Mouse (Mus musculus) neutrophil, adult 5-6 weeks (primary cell): ENCODE measurements around the gene Birc7. TPM values are rescaled to one million over a fixed set of nuclear protein-coding genes. Genes with fewer than 3 reads are reported as not detected.

Experiments used
- ATAC-seq: fragments of 151-379, 151-347 bp; 2 replicates; pipeline ENCODE4 v1.8.0; 2017; ENCODE audit warnings: mild to moderate bottlenecking, moderate TSS enrichment; ENCODE audit not compliant: insufficient number of reproducible peaks, poor library complexity, low FRiP score, severe bottlenecking; ENCODE audit errors: extremely low read depth
- total RNA-seq: library from RNA; stranded (forward); fragments of 200-1000 nt; gene quantifications from 2 replicates; pipeline ENCODE4 v1.2.3, GENCODE M21; 2017

Birc7 gene
- total RNA-seq, 1 experiment from 2014 or later = not detected

DNA sequence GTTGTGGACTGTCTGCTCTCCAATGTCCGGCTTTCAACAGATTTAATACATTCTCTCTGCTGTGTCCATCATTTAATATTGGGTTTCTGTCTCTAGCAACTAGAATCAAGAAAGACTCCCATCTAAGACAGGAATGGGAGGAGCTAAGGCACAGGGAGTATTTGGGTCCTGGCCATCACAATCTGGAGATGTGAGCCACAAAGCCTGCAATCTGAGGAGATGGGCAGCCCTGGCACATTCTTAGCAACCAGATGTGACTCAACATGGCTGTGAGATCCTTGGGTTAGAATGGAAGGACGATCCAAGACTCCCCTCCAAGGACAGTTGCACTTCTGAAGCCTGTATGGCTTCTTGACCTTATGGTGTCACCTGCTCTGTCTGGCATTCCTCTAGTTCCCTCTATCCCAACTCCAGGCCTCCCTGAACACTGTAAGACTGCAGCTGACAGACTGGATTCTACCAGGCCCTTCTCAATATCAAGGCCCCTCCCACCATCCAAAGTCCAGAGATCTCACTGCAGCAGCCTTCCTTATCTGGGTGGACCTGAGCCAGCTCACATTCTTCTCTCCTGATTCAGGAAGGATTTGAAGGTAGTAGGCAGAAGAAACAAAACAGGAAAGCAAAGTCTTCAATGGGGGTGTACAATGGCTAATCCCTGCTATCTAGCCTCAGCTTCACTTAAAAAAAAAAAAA lies 33.9 kb downstream of the Birc7 start:
- ATAC-seq = no peak

DNA sequence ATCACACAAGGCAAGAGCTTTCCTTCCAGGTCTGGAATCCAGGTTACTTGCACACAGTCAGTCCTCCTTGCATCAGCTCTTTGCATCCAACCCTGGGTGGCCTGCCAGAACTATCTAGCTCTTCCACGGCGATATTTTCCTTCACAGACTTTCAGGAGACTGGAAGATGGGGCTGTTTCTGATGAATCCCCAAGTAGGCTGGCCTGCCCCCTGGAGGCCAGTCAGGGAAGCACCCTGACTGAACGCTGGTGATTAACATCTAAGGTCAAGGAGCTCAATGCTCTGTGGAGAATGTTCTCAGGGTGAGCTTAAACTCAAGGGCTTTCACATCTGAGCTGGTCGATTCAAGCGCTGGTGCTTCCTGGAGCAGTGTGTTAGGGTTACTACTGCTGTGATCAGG lies 35.1 kb downstream of the Birc7 start:
- peak; percentile 62 for ATAC-seq

DNA sequence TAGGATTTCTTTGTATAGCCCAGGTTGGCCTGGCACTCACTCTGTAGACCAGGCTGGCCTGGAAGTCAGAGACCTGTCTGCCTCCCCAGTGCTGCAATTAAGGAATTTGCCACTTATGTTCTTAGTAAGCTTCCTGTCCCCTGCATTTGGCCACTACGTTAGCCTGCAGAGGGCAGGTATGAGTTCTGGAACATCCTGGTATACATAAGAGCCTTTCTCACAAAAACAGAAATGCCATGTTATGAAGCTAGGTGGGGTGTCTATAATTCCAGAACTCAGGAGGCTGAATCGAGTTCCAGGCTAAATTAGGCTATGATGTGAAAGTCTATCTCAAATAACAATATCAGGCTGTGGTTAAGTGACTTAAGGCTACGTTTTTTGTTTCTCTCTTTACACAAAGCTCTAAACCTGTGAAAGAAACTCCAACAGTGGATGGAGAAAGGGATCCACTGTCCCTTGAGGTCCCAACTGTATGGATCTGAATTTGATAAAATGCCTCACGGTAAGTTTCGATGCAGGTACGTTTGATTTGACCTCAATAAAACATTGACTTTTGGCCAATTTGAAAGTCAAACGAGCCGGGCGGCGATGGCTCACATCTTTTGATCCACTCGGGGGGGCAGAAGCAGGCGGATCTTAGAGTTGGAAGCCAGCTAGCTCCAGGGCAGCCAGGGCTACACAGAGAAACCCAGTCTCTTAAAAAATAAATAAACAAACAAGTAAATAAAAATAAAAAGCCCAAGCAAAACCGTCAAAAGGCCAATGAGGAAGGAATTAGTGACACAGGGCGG lies 37.5 kb downstream of the Birc7 start:
- ATAC-seq = peak; percentile 37; the same call in 1 of the 2 replicates

DNA sequence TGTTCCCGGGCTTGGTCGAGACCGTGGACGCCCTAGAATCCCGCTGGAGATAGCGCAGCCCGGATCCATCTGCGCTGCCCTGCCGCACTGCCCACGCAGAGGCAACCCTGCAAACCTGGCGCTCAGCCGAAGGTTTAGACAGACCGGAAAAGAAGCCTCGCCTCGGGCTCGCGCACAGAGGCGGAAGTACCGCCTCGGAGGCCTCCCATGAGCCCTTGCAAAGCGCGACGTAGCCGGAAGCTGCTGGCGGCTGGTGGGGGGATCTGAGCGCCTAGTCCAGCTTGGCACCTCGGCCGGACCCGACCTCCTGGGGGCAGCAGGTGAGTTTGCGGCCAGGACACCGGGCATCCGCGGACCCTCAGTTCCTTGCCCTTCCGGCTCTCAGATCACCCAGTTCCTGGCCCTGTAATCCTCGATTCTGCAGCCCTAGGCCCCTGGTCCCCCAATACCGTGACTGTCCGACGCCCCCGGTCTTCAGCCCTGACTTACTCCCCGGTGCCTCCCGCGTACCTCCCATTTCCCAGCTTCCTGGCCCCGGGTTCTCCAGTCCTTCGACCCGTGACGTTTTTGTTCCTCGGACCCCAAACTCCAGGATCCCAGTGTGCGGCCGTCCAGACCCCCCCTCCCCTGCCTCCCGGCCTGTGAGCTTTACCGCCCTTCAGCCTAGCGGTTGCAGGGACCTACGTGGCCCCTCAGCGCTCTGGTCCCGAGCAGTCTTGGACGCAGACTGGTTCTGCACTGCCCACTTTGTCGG lies 38.4 kb downstream of the Birc7 start, which contains the start of gene Arfgap1:
Arfgap1 (plus strand) TSS at position 216 of the 754 bp plus-strand sequence.
- ATAC-seq = peak; percentile 85

DNA sequence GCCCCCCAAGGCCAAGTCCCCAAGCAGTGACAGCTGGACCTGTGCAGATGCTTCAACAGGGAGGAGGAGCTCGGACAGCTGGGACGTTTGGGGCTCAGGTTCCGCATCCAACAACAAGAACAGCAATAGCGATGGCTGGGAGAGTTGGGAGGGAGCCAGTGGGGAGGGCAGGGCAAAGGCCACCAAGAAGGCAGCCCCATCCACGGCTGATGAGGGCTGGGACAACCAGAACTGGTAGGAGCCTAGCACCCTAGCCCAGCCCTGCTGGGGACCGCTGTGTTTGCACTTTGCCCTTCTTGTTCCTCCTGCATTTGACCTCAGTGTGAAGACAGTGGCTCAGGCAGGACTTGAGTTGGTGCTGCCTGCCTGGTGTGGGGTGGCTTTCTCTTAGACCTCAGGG lies 52.3 kb downstream of the Birc7 start:
- ATAC-seq = no peak

Other genes starting within 250 kb of the Birc7 start
- gene Dido1, start 219.0 kb upstream of the Birc7 start, total RNA-seq = 102 and 114 TPM in 2 replicates
- 66.9 and 77.9 TPM in 2 replicates for gene Gid8, start 218.9 kb upstream of the Birc7 start, total RNA-seq
- 10.2 and 12.1 TPM in 2 replicates for gene Slc17a9, start 203.8 kb upstream of the Birc7 start, total RNA-seq
- gene Bhlhe23, start 152.1 kb upstream of the Birc7 start, total RNA-seq = not detected in 2 replicates
- gene Ythdf1, start 8.1 kb upstream of the Birc7 start, total RNA-seq = 28.0 and 32.9 TPM in 2 replicates
- not detected in 2 replicates for gene Nkain4, start 25.7 kb downstream of the Birc7 start, total RNA-seq
- 53.9 and 65.8 TPM in 2 replicates for gene Arfgap1, start 38.2 kb downstream of the Birc7 start, total RNA-seq
- gene Col20a1, start 57.5 kb downstream of the Birc7 start, total RNA-seq = 1.6 and 3.6 TPM in 2 replicates
- not detected in 2 replicates for gene Chrna4, start 114.5 kb downstream of the Birc7 start, total RNA-seq
- gene Kcnq2, start 206.3 kb downstream of the Birc7 start, total RNA-seq = not detected in 2 replicates
- gene Eef1a2, start 228.0 kb downstream of the Birc7 start, total RNA-seq = not detected in 2 replicates